Mouse (Mus musculus) frontal cortex, adult (tissue): ENCODE results near the gene Gm20532.

ENCODE experiments used
- ATAC-seq: cut with Nextera tagmentation; 2 replicates; pipeline ENCODE4 v1.9.2; 2017; ENCODE audit warnings: mild to moderate bottlenecking, moderate library complexity, mixed read lengths; ENCODE audit not compliant: low TSS enrichment

Gene Gm20532

DNA sequence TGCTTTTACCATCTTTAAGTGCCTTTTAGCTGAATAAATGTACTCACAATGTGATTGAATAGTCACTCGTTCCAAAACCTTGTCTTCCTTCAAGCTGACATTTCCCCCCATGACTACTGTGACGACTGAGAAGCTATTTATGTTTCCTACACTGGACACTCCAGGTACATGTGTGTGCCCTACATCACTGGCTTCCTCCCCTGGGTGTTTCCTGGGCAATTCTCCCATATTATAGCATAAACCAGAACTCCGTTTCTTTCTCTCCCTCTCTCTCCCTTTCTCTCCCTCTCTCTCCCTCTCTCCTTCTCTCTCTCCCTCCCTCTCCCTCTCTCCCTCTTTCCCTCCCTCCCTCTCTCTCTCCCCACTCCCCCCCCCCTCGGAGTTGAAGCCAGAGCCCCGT lies 12.6 kb upstream of the Gm20532 start:
- no peak for ATAC-seq

DNA sequence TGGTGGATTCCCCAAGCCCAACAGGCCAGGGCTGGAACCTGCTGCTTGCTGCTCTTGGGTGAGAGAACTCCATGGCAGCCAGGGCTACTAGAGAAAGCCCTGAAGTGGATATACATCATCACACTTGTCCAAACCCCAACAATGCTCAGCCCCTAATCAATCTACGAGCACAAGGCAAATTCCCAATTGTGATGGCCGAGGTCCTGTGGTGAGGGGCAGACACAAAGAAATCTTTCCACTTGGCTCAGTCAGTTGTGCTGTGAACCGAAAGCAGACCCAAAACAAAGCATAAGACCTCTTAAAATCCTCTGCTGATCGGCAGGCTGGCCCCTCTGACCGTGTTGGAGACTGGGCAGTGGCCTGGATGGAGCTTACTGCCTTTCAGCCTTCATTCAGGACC lies 11.6 kb upstream of the Gm20532 start:
- no peak for ATAC-seq

DNA sequence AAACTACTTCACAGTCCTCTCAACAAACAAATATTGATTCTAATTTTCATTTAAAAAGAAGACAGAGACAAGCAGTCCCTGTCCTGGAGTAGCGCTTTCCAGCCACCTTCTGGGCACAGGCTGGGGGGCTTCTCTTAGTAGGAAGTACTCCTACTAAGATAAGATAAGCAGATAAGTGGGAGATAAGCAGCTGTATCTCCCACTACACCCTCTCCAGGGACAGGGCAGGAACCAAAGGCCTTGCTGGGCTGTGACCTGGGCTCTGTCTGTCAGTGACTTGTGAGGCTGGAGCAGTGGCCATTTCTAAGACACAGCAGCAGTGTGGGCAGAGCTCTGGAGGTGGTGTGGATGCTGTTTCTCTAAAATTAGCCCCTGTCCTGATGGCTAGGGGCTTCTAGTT lies 11.1 kb upstream of the Gm20532 start:
- no peak for ATAC-seq

DNA sequence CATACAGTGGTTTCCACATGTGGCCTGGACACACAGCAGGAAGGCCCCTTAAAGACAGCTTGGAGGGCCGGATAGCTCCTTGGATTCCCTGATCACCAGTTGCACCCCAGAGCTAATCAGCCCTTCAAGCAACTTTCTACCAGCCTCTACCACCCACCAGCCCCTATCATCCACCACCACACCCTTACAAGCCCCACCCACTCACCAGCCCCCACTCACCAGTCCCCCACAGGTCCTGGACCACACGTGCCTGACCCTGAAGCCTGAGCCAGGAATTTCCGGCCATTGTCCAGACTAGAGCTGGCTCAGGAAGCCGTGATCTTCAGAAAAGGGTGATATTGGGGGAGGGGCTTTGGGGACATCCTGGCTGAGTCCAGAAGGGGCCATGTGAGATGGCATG lies 10.6 kb upstream of the Gm20532 start:
- no peak for ATAC-seq

DNA sequence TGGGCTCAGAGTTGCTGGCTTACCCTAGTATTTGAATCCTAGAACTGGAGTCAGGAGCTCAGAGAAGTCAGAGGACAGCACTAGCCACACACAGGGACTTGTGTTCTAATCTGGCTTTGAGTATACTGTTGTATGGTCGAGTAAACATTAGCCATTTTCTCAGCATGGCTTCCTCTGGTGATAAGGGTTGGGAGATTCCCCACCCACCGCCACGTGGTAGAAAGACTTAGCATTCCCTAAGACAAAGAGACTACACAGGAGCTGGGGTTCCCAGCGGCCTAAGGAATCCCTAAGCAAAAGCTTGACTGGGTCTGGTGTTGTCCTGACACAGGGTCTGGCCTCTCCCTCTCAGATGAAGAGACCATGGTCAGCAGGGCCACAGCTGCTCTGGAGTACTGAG lies 10.0 kb upstream of the Gm20532 start:
- ATAC-seq = no peak

DNA sequence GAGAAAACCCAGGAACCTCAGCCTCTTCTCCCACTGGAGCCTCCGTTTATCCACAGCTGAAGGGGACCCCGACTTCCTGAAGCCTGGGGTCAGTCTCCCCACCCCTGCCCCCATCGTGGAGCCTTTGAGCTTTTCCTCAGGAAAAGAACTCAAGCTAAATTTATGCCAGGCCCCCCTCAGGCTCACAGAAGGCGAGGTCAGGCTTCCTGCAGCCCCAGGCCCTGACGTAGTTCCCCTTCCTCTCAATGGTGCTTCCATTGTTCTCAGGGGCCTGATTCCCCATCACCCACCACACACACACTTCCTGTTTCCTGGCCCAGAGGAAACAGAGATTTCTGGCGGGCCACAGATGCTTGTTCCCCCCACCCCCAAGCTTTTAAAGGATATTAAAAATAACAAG lies 8.1 kb upstream of the Gm20532 start:
- ATAC-seq = no peak

DNA sequence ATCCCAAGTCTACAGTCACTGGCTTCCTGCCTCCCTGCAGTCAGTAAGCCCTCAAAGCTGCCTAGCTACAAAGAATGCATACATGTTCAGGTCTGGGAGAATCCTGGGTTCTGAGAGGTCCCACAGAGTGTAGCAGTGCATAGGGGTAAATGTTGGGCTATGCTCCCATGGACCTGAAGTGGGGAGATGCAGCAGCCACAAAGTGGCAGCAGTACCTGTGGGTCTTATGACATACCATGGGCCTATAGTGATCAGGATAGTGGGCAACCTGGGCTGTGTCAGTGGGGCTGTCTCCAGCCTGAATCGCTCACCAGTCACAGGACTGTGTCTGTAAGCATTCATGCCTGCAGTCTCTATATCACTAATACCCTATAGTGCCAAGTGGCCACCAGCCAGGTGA lies 6.7 kb upstream of the Gm20532 start, which contains the start of gene Egfl7:
TSS of gene Egfl7 (plus strand) at position 301 of the 400 bp plus-strand sequence.
- no peak for ATAC-seq

DNA sequence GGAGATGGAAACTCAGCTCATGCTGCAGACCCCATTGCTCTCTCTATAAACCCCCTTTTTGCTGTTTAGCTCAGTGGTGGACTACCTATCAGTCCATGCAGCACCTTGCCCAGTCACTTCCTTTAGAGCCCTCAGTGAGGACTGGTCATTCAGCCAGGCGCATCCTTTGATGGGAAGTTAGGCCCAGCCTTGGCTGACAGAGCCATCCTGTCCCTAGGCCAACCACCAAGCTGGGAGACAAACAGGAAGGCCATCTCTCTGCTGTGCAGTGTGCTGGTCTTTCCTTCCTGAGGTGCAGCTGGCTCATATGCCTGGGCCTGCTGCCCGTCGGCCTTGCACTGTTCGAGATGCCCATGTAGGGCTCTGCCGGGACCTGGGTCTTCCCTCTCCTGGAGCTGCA lies 5.7 kb upstream of the Gm20532 start:
- no peak for ATAC-seq

DNA sequence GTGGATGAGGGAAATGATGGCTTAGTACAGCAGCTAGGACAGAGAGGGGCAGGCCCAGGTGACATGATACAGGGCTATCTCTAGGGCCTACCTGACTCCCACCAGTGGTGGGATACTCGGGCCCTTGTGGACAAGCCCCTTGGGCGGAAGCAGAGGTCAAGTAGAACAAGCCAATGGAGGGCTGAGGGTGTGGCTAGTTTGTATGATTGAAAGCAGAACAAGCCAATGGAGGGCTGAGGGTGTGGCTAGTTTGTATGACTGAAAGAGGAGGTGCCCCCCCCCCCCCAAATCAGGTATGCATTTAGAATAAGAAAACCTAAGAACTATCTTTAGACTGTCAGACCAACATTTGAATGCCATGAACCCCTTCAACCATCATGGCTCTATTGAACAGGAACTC lies 4.2 kb upstream of the Gm20532 start:
- no peak for ATAC-seq

DNA sequence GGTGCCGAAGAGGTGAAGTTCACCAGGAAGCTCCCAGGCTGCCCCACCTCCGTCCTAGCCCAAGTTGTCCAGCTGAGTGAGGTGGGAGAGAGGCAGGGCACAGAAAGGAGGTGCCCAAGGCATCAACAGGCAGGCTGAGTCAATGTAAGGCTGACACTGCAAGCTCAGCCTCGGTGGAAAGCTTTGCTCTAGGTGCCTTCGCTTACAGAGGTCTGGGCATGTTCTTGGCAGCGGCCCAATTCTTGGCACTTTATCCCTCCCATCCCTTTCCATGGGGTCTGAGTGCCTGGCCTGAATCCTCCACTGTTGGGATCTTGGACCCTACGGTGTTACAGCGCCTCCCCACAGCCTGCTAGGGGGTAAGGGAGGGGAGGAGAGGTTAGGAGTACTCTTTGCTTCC lies 3.7 kb upstream of the Gm20532 start:
- ATAC-seq = no peak

DNA sequence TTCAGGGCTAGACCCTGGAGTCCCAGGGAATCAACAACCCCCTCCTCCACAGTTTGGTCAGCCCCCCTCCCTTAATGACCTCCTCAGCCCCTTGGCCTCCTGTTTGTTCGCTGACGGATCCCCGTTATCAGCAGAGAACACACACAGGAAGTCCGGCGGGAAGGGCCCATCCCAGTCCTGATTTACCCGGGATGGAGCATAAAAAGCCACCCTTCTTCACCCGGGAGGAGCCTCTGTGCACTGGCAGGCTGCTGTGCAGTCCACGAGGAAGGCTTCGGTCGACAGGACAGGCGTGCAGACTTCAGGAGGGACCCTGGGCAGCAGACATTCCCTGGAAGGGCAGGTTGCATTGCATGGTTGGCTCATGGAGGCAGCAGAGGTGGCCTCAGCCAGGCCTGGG lies 2.8 kb upstream of the Gm20532 start:
- no peak for ATAC-seq

DNA sequence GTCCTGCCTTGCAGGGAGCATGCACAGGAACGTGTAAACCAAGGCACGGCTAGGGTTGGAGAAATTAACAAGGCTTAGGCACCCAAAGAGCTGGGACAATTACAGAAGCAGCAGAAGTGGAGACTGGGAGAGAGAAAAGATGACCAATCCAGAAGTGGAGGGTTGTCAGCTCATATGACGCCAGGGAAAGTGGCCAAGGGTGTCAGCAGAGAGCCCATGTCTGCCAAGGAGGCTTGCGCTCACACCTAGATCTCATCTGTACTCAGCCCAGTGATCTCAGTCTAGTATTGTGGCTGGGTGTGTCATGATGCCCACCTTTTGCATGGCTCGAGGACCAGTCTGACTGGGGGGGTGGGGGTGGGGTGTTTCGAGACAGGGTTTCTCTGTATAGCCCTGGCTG lies 726 bp upstream of the Gm20532 start:
- no peak for ATAC-seq

DNA sequence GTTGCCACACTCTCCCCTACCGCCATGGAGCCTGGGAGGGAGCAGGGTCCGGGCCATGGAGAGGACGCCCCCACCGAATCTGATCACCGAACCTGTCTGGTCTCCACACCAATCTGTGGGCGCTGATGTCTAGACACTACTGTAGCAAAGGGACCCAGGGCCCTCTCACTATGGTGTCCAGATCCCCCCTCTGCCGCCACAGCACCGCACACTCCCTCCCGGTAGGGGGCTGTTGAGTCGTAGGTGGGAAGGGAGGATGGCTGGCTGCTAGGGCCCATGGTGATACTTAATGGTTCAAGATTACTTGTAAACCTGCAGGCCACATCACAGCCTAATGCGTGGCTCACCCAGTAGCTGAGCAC lies 586 bp downstream of the Gm20532 start:
- ATAC-seq = peak; percentile 35

DNA sequence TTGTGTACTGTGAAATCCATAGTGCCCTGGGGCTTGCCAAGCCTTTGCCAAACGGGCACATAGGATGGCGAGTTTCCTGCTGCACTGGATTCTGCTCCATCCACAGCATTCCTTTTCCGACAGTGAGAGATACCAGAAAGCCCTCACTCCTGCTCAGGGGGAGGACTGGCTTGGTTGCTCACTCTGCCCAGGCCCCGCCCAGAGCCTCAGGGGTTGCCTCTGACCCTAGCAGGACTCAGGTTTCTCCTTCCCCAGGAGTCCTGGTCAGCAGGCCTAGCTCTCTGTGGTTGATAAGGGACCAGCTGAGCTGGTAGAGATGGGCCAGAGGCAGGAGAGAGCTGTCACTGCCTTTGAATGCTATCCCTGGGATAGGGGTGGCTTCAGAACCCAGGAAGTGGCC lies 2.1 kb downstream of the Gm20532 start:
- ATAC-seq = no peak

DNA sequence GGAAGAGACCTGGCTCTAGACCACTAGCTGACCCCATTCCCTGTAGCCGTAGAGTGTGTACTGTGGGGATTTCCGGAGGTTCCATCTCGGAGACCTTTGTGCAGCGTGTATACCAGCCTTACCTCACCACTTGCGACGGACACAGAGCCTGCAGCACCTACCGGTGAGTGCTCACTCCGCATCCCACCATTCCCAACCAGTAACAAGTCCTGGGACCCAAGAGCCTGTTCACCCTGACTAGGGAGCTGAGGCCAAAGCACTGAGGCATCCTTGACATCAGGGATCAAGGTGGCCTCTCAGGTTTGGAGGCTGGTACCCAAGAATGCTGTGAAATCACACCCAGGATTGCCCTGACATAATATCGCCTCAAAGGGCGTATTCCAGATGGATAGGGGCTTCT lies 2.8 kb downstream of the Gm20532 start:
- ATAC-seq = no peak

DNA sequence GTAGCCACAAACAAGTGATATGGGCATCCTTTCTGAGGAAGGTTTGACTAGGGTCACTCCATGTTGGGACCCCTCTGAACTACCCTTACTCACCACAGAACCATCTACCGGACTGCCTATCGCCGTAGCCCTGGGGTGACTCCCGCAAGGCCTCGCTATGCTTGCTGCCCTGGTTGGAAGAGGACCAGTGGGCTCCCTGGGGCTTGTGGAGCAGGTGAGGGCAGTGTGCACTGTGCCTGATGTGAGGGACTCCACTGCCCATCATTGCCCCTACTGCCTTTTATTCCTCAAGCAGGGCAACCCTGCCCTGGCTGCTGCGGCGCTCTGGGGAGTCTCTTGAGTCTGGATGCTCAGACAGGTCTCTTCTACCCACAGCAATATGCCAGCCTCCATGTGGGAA lies 3.8 kb downstream of the Gm20532 start:
- ATAC-seq = no peak

DNA sequence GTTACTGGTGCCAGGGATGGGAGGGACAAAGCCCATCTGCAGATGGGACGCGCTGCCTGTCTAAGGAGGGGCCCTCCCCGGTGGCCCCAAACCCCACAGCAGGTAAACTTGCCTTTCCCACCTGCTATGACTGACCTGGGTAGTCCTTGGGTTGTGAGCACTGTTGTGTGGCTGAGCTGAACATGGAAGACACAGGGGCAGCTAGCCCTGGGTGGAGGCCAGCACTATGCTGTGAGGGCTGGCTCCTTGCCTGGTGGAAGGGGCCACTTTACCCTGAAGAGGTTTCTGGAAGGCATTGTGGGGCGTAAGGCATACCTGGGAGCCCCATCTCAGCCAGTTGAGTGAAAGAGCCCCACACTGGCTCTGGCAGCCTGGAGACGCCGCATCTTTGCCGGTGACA lies 4.5 kb downstream of the Gm20532 start:
- ATAC-seq = no peak

DNA sequence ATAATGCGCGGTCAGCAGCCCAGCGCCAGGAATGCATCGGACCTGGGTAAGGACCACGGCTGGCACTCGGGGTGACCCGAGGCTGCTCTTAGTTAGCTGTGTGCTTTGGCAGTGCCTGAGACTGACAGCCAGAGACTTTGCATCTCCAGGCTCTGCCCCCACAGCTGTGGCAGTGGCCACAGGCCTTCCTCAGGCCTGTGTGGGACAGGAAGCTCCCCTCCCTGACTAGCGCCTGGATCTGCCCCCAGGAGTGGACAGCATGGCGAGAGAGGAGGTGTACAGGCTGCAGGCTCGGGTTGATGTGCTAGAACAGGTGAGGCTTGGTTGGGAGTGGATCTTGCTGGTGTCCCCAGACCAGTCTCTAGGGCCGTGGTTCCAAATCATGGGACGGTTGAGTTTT lies 5.0 kb downstream of the Gm20532 start:
- no peak for ATAC-seq

DNA sequence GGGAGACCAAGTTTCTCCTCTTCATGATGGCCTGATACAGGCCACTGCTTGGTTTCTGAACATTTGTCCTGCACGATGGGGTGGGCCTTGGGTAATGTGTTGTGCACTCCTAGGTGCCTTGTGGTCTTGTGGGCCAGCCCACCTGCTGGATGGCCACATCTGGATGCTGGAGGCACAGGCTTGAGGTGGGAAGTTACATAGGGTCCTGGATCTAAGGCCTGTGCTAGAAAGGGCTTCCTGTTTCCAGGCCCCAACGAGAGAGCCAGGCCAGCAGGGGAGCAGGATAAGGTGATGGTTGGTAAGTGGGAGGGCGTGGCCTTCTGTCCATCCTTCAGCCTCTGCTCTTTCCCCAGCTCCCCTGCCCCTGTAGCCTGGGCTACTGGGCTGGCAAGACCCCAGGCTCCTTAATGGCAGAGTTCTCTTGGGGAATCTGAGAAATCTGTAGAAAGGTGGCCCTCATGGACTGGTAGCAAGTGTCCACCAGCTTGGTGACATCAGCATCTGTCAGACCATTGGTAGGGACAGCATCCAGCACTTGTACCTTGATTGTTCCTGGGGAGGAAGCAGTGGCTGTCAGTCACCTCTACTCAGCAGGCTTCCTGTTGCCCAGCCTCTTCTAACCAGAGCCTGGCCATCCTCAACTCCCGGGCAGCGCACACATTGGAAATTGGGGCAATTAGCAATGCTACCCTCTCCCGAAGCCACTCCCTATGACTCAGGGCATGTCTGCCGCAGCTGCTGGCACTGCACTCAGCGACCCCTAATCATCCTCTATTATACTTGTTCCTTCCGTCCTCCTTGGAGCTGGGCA lies 7.0 kb downstream of the Gm20532 start:
- no peak for ATAC-seq

DNA sequence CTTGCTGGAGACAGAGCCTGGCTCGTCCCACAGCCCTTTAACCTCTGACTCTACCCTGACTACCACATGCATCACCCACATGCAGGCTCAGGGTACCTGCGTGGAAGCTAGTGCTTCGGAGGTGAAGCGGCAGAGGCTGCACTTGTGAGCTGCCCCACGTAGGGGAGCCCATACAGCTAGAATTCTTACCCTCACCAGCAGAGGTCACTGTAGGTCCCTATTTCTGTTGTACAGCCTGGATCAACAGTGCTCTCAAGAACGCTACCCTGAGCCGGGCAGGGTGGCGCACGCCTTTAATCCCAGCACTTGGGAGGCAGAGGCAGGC lies 7.5 kb downstream of the Gm20532 start:
- no peak for ATAC-seq

DNA sequence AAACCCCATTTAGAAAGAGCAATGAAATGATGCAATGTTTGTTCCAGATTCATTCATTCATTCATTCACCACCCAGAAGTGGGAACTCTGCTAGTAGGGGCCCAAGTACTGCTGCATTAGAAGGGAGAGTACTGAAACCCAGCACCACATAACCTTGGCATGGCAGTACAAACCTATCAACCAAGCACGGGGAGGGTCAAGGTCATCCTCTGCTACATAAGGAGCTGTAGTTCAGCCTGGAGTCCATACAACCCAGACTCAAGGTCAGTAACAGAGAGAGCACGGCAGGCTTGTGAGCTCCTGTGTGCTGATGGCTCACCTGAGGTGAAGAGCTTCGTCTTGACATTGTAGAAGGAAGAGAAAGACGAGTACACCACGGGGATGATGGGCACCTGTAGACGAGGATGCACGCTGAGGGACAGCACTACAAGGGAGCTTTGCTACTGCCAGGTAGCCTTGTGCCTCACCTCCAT lies 8.1 kb downstream of the Gm20532 start:
- no peak for ATAC-seq

DNA sequence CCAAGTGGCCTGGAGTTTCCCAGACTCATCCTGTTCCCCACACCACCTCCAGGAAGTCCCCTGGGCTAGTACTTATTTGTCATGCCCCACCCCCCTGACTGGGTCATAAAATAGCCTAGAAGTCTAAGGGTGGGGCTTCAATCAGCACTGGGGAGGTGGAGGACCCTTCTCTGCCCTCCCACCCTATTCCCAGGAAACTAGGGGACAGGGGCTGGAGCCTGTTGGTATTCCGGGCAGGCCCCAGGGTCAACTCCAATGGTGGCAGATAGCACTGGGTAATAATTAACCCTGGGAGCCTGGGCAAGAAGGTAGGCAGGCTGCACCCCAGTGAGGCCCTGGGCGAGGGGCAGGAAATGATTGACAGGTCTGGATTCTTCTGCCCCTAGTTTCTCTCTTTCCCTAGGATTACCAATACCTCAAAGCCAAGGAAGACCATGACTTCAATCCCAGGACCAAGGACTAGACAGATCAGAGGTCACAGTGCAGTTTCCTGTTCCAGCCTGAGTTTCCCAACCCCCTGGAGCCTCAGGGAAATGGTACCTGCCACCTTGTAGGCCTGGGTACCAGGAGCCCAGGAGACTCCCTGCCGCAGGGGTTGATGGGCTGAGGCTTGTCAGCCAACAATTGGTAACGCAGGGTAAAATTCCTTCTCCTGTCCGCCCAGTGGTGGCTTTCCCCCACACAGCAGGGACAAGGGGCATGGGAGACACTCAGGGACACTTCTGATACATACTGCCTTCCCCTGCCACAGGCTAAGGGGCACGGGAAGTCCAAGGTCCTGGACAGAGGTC lies 8.7 kb downstream of the Gm20532 start:
- no peak for ATAC-seq

DNA sequence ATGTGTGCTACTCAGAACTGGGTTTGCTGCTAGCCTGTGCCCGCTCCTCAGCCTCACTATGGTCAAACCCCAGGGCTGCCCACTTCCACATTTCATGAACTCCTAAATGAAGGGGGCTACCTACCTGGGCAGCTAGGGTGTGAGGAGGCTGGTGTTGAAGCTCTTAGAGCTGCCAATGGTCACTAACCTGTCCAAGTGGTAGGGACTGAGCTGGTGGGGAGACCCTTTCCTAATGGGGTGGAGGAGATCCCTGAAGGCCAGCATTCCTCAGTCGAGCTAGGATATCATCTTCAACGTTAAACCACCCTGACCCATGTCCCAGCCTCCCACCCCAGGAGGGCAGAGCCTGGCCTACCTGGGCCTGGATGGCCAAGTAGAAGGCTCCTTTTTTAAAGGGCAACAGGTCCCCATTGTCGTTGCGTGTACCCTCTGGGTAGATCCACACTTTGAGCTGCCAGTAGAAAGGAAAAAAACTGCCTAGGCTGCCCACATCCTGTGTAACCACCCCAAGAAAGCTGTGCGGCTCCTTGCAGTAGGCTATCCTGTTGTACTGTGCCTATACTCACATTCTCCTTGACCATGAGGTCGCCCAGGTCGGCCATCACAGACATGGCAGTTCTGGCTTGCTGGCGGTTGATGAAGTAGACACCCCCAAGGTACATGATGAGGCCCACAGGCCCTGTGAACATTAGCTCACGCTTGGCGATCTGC lies 9.4 kb downstream of the Gm20532 start:
- ATAC-seq = no peak
